Mouse (Mus musculus) splenic B cell, adult 2 months (primary cell): Measurements from ENCODE around the gene Sim2.

Experiments
- DNase-seq: peaks from one replicate; pipeline ENCODE4 v3.0.0-alpha.2; 2011; ENCODE audit warnings: low read depth, low spot score
- H3K27me3 ChIP-seq: 2 replicates; pipeline ENCODE4 v1.6.1; 2012; ENCODE audit warnings: mild to moderate bottlenecking, low read length, moderate library complexity, mixed read lengths; ENCODE audit not compliant: control insufficient read depth, poor library complexity, insufficient read depth, severe bottlenecking
- H3K36me3 ChIP-seq: 2 replicates; pipeline ENCODE4 v1.6.1; 2012; ENCODE audit warnings: mild to moderate bottlenecking, low read length, moderate library complexity, mixed read lengths; ENCODE audit not compliant: control insufficient read depth, poor library complexity, insufficient read depth, severe bottlenecking

The Sim2 gene

DNA sequence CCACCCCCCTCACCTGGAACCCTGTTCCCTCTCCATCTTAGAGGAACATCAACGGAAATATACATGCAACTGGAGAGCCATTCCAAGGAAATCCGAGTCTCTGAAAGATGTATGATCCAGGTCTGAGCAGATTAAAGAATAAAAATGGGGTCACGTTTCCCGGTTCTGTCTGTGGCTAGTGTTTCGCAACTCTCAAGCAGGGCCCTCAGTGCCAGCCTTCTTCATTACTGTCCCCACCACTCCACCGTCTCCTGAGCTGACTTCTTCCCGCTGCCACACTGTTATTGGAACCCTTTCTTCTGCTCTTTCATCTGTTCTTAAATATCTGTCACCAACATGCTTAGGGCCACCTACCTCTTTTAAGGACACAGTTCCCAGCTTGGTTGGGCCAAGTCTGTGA, 28.4 kb downstream of the Sim2 start:
- Histone ChIP-seq H3K36me3 (no peaks in the 10 kb centered on the region), H3K27me3 (no peaks in the 10 kb centered on the region)
- DNase-seq, result no peak

DNA sequence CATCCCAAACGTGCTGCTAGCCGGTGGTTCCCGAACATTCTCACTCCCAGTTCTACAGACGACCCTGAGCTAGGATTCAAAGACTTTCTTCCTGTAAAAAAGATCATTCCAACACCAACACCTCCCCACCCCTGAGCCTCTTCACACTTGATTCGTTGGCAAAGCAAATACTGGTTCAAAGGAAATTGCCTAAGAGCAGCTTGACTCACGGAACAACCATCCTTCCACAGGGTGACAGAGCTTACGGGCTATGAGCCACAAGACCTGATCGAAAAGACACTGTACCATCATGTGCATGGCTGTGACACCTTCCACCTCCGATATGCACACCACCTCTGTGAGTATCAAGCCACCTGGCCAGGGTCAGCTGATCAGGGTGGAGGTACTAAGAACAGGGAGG, 30.0 kb downstream of the Sim2 start:
- H3K27me3 ChIP-seq, result no peaks in the 10 kb centered on the region
- DNase-seq, result no peak
- no peaks in the 10 kb centered on the region for H3K36me3 ChIP-seq

- no peak for DNase-seq
- Histone ChIP-seq H3K27me3 (no peaks in the 10 kb centered on the region), H3K36me3 (no peaks in the 10 kb centered on the region)
Measured at GRCm38 (mm10) chr16:94117333-94117732, 32.6 kb downstream of the Sim2 start.

DNA sequence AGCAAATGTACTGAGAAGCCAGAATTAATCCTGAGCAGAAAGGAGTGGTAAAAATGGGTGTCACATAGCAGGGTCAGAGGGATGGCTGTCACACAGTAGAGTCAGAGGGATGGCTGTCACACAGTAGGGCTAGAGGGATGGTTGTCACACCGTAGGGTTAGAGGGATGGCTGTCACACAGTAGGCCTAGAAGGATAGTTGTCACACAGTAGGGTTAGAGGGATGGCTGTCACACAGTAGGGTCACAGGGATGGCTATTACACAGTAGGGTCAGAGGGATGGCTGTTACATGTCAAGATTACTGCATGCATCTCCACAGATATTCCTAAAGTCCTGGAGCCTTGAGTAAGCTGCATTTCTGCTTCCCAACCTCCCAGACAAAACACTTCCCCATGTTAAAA, 33.7 kb downstream of the Sim2 start:
- no peaks in the 10 kb centered on the region for H3K36me3 ChIP-seq
- DNase-seq, result no peak
- no peaks in the 10 kb centered on the region for H3K27me3 ChIP-seq

DNA sequence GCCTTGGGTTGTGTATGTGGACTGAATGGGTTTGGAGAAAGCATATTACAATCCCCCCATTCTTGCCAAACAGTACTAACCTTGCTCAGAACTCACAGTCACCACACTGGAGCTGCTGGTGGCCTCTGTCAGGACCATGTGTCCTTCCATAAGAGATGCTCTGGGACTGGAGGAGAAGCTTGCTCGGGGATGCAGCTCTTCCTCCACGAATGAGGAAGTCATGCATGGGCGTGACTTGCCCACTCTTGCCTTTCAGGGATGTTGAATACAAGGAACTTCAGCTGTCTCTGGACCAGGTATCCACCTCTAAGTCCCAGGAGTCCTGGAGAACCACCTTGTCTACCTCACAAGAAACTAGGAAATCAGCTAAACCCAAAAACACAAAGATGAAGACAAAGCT, 37.6 kb downstream of the Sim2 start:
- Histone ChIP-seq H3K27me3 (no peaks in the 10 kb centered on the region; the same call in 1 of the 2 replicates), H3K36me3 (no peaks in the 10 kb centered on the region)
- DNase-seq, result no peak

DNA sequence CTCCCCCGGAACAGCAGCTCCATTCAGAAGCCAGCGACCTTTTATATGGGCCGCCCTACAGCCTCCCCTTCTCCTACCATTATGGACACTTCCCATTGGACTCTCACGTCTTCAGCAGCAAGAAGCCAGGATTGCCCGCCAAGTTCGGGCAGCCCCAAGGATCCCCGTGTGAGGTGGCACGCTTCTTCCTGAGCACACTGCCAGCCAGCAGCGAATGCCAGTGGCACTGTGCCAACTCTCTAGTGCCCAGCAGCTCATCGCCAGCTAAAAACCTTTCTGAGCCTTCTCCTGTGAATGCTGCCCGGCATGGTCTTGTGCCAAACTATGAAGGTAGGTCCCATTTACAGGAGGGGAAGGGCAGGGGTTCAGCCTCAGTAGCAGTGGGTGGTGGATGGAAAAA, 38.5 kb downstream of the Sim2 start:
- Histone ChIP-seq H3K36me3 (no peaks in the 10 kb centered on the region), H3K27me3 (no peaks in the 10 kb centered on the region; the same call in 1 of the 2 replicates)
- DNase-seq, result no peak

DNA sequence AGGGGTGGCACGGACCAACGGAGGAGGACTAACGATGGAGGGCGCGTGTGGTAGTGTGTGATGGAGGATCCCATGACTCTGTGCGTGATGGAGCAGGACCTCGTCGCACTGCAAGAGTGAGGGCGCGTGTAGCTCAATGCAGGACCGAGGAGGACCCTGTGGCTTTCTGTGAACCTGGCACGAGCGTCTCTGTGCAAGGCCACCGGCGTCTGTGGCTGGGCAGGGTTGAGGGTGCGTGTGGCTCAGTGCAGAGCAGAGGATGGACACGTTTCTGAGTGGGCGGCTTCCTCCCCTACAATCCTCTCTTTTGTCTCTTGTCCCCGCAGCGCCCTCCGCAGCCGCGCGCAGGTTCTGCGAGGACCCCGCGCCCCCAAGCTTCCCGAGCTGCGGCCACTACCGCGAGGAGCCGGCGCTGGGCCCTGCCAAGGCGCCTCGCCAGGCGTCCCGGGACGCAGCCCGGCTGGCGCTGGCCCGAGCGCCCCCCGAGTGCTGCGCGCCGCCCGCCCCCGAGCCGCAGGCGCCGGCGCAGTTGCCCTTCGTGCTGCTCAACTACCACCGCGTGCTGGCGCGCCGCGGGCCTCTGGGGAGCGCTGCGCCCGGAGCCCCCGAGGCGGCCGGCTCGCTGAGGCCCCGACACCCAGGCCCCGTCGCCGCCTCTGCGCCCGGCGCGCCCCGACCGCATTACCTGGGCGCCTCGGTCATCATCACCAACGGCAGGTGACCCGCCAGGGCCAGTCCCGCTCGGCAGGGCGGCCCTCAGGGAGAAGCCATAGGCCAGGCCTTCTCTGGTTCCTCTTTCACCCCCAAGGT, 40.6 kb downstream of the Sim2 start:
- DNase-seq, result no peak
- Histone ChIP-seq H3K27me3 (no peaks in the 10 kb centered on the region; the same call in 1 of the 2 replicates), H3K36me3 (no peaks in the 10 kb centered on the region)

DNA sequence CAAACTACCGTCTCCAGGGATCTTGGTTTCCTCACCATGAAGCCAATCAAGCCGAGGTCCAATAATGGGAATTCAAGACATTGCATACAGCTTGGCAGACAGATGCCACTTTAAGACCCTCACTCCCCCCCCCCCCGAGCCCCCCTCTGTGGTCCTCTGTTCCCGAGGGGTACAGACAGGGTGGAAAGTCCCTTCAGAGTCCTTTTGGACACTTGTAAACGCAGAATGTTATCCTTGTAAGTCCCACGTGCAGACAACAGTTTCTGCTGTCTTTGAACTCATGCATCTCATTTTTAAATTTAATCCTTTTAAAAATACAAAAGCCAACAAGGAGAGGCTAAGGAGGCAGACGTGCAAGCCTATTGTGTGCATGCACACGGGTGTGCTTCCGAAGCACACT, 41.5 kb downstream of the Sim2 start:
- Histone ChIP-seq H3K36me3 (no peaks in the 10 kb centered on the region), H3K27me3 (no peaks in the 10 kb centered on the region; the same call in 1 of the 2 replicates)
- no peak for DNase-seq

DNA sequence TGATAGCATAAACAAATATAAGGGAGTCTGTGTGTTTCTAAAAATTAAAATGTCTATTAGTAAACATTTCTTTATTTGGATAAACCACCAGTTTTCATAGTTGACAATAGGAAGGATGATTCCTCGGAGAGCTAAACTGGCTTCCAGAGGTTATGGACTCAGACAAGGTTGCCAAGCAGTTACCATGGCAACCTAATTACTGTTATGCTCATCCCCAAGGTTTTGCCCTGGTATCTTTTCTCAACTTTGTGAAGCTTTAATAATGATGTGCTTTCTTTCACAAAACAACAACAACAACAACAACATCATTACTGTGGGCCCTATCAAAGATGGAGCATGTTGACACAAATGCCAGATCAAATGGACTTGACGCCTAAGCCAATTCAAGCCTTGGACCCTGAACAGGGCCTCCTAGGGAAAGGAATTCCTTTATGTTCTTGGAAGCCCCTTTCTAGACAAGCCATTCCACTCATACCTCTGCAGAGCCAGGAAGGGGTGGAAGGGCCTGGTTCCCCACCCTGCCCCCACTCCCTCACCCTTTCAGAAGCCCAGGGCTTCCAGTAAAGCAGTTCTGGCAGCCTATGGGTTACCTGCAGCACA, 43.6 kb downstream of the Sim2 start:
- Histone ChIP-seq H3K36me3 (peaks cover 9% of the 10 kb centered on the region), H3K27me3 (no peaks in the 10 kb centered on the region; the same call in 1 of the 2 replicates)
- DNase-seq, result no peak

GRCm38 (mm10) chr16:94134218-94134617, 49.5 kb downstream of the Sim2 start:
- DNase-seq, result no peak
- H3K36me3 ChIP-seq, result peaks cover 9% of the 10 kb centered on the region
- no peaks in the 10 kb centered on the region for H3K27me3 ChIP-seq

- no peaks in the 10 kb centered on the region; the same call in 1 of the 2 replicates for H3K36me3 ChIP-seq
- H3K27me3 ChIP-seq, result no peaks in the 10 kb centered on the region
- no peak for DNase-seq
Measured at GRCm38 (mm10) chr16:94140746-94141145, 56.0 kb downstream of the Sim2 start.

- no peak for DNase-seq
- H3K27me3 ChIP-seq, result no peaks in the 10 kb centered on the region
- H3K36me3 ChIP-seq, result no peaks in the 10 kb centered on the region; the same call in 1 of the 2 replicates
Measured at GRCm38 (mm10) chr16:94143325-94143724, 58.6 kb downstream of the Sim2 start.

DNA sequence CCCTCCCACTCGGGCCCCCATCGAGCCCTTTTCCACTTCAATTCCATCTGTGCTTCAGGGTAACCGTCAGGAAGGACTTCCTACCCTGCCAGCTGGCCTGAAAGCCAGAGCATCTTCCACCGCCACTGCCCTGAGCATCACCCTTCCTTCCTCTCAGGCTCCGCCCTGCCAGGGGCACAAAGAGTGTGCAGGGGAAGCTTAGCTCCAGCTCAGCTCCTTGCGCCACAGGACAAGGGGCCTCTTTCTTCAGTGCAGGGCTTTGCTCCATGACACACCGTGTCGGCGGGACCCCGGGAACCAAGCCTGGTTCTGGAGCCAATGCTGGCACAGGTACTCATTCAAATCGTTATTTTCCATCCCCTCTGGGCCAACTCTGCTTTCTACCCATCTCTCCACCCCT, 63.4 kb downstream of the Sim2 start:
- no peaks in the 10 kb centered on the region; the same call in 1 of the 2 replicates for H3K36me3 ChIP-seq

GRCm38 (mm10) chr16:94150125-94151103, 65.7 kb downstream of the Sim2 start:
- H3K27me3 ChIP-seq, result no peaks in the 10 kb centered on the region
- DNase-seq, result peak; percentile 12
- no peaks in the 10 kb centered on the region; the same call in 1 of the 2 replicates for H3K36me3 ChIP-seq

More for the DNA sequence above, 63.4 kb downstream of the Sim2 start:
- H3K27me3 ChIP-seq, result no peaks in the 10 kb centered on the region
- no peak for DNase-seq
